Mouse (Mus musculus): Measurements from ENCODE around the gene Bmper.

DNA sequence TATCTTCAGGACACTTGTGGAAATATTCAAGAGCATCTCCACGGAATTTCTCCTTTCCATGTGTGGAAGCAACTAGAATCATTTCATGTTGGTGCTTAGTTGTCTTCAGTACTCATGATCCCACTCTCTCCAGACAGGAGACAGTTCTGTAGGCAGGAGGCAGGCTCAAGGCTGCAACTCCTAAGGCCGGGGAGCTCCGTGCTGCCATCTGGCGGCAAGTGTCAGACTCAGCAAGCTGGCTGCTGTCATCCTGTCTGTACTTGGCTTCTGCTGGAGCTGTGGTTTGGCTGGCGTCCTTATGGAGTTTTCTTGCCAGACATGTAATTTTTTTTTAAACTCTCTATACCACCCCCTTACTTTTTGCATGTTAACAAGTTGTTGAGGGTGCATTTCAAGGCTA is 27.1 kb downstream of the Bmper start:
- TF ChIP-seq CTCF (IDR thresholded peaks at IDR 0.05; ENCODE audit: low read depth) (peak; percentile 97), EP300 (optimal IDR thresholded peaks at IDR 0.05) (no peak)

Data from stomach, postnatal 0 days (tissue).